Mouse (Mus musculus) E14TG2a.4 (cell line): ENCODE measurements around the gene Mcpt9.
"Not testable (repeated sequence)": the region's sequence is repeated elsewhere in the genome, so short reads cannot be mapped to it uniquely, and the experiment has no call there.

Experiments
- H3K27me3 ChIP-seq: 2 replicates; pipeline ENCODE4 v1.6.1; 2014; ENCODE audit warnings: low read length, control low read depth; ENCODE audit not compliant: insufficient read depth
- H3K36me3 ChIP-seq: 2 replicates; pipeline ENCODE4 v1.6.1; 2014; ENCODE audit warnings: low read length, control low read depth; ENCODE audit not compliant: insufficient read depth
- H3K4me1 ChIP-seq: replicated peaks from 2 replicates; pipeline ENCODE4 v1.6.1; 2014; ENCODE audit warnings: low read depth, low read length, control low read depth
- H3K4me3 ChIP-seq: replicated peaks from 2 replicates; pipeline ENCODE4 v1.5.1; 2014; ENCODE audit warnings: mild to moderate bottlenecking, low read length
- H3K9me3 ChIP-seq: 2 replicates; pipeline ENCODE4 v1.6.1; 2014; ENCODE audit warnings: low read length, control low read depth
- CTCF ChIP-seq: conservative IDR thresholded peaks from 2 replicates; pipeline ENCODE4 v1.5.1; 2014; ENCODE audit warnings: low read length
- NANOG ChIP-seq: IDR thresholded peaks from 2 replicates; pipeline ENCODE4 v1.6.1; 2014; ENCODE audit warnings: borderline replicate concordance, low read length, mixed read lengths
- POU5F1 ChIP-seq: IDR thresholded peaks from 2 replicates; pipeline ENCODE4 v1.6.1; 2014; ENCODE audit warnings: low read length, borderline replicate concordance

Gene Mcpt9

GRCm38 (mm10) chr14:56030395-56030794, at the start of gene Mcpt9:
Gene Mcpt9, minus strand, starts transcription at chr14:56030495.
- H3K27me3 ChIP-seq, H3K9me3 ChIP-seq, H3K36me3 ChIP-seq, H3K4me1 ChIP-seq, H3K4me3 ChIP-seq: not testable (repeated sequence)

DNA sequence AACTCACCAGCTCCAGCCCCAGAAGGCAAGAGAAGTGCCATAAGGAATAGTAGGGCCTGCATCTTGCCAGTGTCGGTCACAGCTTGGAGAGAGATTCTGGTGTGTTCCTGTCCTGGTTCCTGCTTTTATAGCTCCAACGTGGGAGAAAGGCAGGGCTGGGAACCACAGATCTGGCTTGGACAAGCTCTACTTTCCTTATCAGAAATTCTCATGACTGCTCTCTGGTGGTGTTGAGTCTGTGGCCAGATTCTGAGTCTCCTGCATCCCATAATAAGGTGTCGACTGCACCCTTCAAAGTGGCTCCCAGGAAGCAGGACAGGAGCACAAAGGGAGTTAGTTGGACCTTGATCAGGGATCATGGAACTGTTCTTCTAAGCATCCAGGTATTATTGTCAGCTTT, 31.9 kb upstream of the Mcpt9 start, which contains the start of gene Mcpt4:
TSS of gene Mcpt4 (minus strand) at position 101 of the 400 bp plus-strand sequence.
- H3K36me3 ChIP-seq, H3K27me3 ChIP-seq, H3K4me1 ChIP-seq, H3K9me3 ChIP-seq, H3K4me3 ChIP-seq: not testable (repeated sequence)

- Histone ChIP-seq H3K4me3 (no peak overlapping the region), H3K36me3 (no peaks in the 10 kb centered on the region)
- no peak for TF ChIP-seq CTCF
- no peak for TF ChIP-seq NANOG
- TF ChIP-seq POU5F1: no peak
Observed at GRCm38 (mm10) chr14:56057722-56058121, 27.4 kb upstream of the Mcpt9 start.

GRCm38 (mm10) chr14:56055408-56055807, 25.1 kb upstream of the Mcpt9 start:
- Histone ChIP-seq H3K4me1 (no peaks in the 10 kb centered on the region), H3K4me3 (no peak overlapping the region), H3K36me3 (no peaks in the 10 kb centered on the region), H3K9me3 (no peaks in the 10 kb centered on the region), H3K27me3 (peaks cover 8% of the 10 kb centered on the region; the same call in 1 of the 2 replicates)
- TF ChIP-seq CTCF (no peak), NANOG (no peak), POU5F1 (no peak)

More at GRCm38 (mm10) chr14:56057722-56058121, 27.4 kb upstream of the Mcpt9 start:
- Histone ChIP-seq H3K27me3 (peaks cover 9% of the 10 kb centered on the region; the same call in 1 of the 2 replicates), H3K9me3 (no peaks in the 10 kb centered on the region), H3K4me1 (no peaks in the 10 kb centered on the region)

DNA sequence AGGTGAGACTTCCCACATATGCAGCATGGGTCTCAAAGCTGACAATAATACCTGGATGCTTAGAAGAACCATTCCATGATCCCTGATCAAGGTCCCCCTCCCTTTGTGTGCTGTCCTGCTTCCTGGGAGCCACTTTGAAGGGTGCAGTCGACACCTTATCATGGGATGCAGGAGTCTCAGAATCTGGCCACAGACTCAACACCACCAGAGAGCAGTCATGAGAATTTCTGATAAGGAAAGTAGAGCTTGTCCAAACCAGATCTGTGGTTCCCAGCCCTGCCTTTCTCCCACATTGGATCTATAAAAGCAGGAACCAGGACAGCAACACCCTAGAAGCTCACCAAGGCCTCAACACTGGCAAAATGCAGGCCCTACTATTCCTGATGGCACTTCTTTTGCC, 11.5 kb upstream of the Mcpt9 start, which contains the start of gene Mcpt2:
TSS of gene Mcpt2 (plus strand) at position 250 of the 400 bp plus-strand sequence.
- not testable (repeated sequence) for H3K36me3 ChIP-seq, H3K9me3 ChIP-seq, H3K4me3 ChIP-seq, H3K27me3 ChIP-seq, H3K4me1 ChIP-seq

GRCm38 (mm10) chr14:56034433-56034832, 4.1 kb upstream of the Mcpt9 start:
- Histone ChIP-seq H3K4me3 (no peak overlapping the region), H3K9me3 (0 out of 2 replicates have a peak, but pooled peaks cover 3% of the 10 kb centered on the region), H3K4me1 (no peaks in the 10 kb centered on the region), H3K36me3 (no peaks in the 10 kb centered on the region), H3K27me3 (no peaks in the 10 kb centered on the region)
- TF ChIP-seq CTCF (no peak), POU5F1 (no peak), NANOG (no peak)

DNA sequence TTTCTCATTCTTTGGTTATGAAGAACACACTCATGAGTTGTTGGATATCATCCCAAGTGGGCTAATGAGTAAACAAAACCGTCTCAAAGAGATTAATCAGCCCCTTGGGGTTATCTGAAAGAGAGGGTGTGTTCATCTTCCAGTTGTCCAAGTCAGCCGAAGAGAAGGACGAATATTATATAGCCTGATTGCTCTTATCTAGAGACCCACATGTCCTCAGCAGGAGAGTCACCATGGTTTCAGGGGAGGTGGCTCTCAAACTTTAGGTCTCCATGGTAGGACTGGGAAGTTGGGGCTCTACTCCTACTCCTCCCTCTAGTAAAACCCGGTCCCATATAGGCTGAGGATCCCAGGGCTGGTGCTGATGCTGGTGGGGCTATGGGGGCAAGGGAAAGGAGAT, 9.0 kb downstream of the Mcpt9 start:
- not testable (repeated sequence) for H3K4me1 ChIP-seq, H3K27me3 ChIP-seq, H3K36me3 ChIP-seq, H3K9me3 ChIP-seq, H3K4me3 ChIP-seq

GRCm38 (mm10) chr14:56019446-56019845, 10.8 kb downstream of the Mcpt9 start:
- no peaks in the 10 kb centered on the region for H3K36me3 ChIP-seq

DNA sequence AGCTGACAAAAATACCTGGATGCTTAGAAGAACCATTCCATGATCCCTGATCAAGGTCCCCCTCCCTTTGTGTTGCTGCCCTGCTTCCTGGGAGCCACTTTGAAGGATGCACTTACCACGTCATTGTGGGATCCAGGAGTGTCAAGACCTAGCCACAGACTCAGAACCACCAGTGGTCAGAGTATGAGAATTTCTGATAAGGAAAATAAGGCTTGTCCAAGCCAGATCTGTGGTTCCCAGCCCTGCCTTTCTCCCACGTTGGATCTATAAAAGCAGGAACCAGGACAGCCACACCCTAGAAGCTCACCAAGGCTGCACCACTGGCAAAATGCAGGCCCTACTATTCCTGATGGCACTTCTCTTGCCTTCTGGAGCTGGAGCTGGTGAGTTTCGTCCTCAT, 12.6 kb downstream of the Mcpt9 start, which contains the start of gene Mcpt1:
TSS of gene Mcpt1 (plus strand) at position 301 of the 400 bp plus-strand sequence.
- not testable (repeated sequence) for H3K4me1 ChIP-seq, H3K27me3 ChIP-seq, H3K9me3 ChIP-seq, H3K36me3 ChIP-seq, H3K4me3 ChIP-seq

More at GRCm38 (mm10) chr14:56019446-56019845, 10.8 kb downstream of the Mcpt9 start:
- Histone ChIP-seq H3K4me1 (no peaks in the 10 kb centered on the region), H3K4me3 (no peak overlapping the region), H3K9me3 (no peaks in the 10 kb centered on the region), H3K27me3 (no peaks in the 10 kb centered on the region)
- no peak for TF ChIP-seq POU5F1
- no peak for TF ChIP-seq CTCF
- TF ChIP-seq NANOG: no peak

DNA sequence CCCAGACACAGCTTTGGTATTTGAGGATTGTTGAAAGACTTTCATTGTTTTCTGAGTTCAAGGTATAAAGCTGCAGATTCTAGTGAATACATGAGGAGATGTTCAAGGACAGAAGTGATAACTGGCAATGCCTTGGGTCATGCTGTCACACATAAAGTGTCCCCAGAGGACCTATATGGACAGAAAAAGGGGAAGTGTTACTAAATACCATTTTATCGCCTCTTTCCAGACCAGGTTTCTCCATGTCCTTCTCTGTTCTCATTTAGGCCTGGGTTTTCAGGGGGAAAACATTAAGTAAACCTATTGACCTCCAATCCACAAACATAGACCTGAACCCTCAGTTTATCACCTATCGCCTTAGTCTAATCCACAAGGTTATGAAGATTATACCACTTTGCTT, 16.4 kb downstream of the Mcpt9 start:
- no peaks in the 10 kb centered on the region for H3K36me3 ChIP-seq
- no peak overlapping the region for H3K4me3 ChIP-seq
- TF ChIP-seq CTCF: no peak
- TF ChIP-seq NANOG: no peak
- no peak for TF ChIP-seq POU5F1
- H3K4me1 ChIP-seq: no peaks in the 10 kb centered on the region
- H3K27me3 ChIP-seq: no peaks in the 10 kb centered on the region
- peaks cover 5% of the 10 kb centered on the region for H3K9me3 ChIP-seq
